Mouse (Mus musculus): ENCODE measurements around the gene Gm1043. TPM values are rescaled to one million over a fixed set of nuclear protein-coding genes. Genes with fewer than 3 reads are reported as not detected.

The Gm1043 gene
- polyA plus RNA-seq, 1 experiment from 2014 or later = not detected

DNA sequence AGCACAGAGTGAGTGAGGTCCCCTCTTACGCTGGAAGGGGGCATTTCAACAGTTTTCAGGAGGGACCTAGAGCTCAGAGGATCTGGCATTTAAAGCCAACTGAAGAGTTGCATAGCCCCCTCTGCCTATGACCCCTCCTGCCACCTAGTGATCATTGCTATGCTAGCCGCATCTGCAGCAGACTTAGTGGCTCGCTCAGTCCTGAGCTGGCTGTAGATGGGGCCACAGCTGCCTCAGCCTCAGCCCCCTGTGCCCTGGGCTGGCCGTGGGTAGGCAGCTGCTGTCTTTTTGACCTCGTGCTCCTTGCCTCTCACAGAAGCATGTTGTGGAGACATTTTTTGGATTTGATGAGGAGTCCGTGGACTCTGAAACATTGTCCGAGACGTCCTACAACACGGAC, 32.0 kb downstream of the Gm1043 start:
- Histone ChIP-seq H3K27ac (ENCODE audit: low read length) (no peak overlapping the region), H3K27me3 (ENCODE audit: control insufficient read depth, insufficient read depth, low read depth, low read length) (no peaks in the 10 kb centered on the region), H3K4me2 (ENCODE audit: low read depth, low read length) (no peak overlapping the region), H3K4me3 (ENCODE audit: low read depth, low read length) (no peak overlapping the region), H3K36me3 (ENCODE audit: control insufficient read depth, insufficient read depth) (no peaks in the 10 kb centered on the region), H3K9ac (ENCODE audit: low read depth, low read length) (no peak overlapping the region), H3K4me1 (ENCODE audit: control insufficient read depth, low read depth, low read length) (no peaks in the 10 kb centered on the region), H3K9me3 (replicated peaks; ENCODE audit: control insufficient read depth, low read length) (no peaks in the 10 kb centered on the region)
- 48% methylated on average over 9 of the region's 9 CpGs for WGBS (ENCODE audit: insufficient replicate concordance)
- ATAC-seq (ENCODE audit: low read depth) = no peak

DNA sequence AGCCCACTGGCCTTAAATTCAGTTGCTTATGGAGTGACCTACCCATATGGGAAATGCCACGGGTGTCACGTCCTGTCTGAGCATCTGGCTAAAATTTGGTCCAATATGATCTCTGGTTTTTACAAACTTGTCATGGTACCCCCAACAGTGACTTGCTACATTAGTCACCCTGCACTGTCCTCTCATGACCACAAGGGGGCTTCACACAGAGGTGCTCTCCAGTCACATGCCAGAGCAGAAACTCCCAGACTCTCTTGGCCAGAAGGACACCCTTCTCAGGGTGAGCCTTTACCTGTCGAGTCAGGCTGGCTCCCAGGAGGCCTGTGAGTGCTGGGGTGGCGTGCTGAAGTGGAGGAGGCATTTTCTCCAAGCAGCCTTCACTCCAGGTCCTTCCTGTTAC, 33.1 kb downstream of the Gm1043 start:
- 23% methylated on average over 4 of the region's 4 CpGs for WGBS (ENCODE audit: insufficient replicate concordance)
- no peaks in the 10 kb centered on the region for H3K4me1 ChIP-seq (ENCODE audit: control insufficient read depth, low read depth, low read length)
- ATAC-seq (ENCODE audit: low read depth) = no peak
- H3K4me3 ChIP-seq (ENCODE audit: low read depth, low read length) = no peak overlapping the region
- H3K36me3 ChIP-seq (ENCODE audit: control insufficient read depth, insufficient read depth) = no peaks in the 10 kb centered on the region
- H3K9me3 ChIP-seq (replicated peaks; ENCODE audit: control insufficient read depth, low read length) = no peaks in the 10 kb centered on the region
- H3K9ac ChIP-seq (ENCODE audit: low read depth, low read length) = no peak overlapping the region
- H3K4me2 ChIP-seq (ENCODE audit: low read depth, low read length) = no peak overlapping the region
- H3K27me3 ChIP-seq (ENCODE audit: control insufficient read depth, insufficient read depth, low read depth, low read length) = no peaks in the 10 kb centered on the region
- no peak overlapping the region for H3K27ac ChIP-seq (ENCODE audit: low read length)

DNA sequence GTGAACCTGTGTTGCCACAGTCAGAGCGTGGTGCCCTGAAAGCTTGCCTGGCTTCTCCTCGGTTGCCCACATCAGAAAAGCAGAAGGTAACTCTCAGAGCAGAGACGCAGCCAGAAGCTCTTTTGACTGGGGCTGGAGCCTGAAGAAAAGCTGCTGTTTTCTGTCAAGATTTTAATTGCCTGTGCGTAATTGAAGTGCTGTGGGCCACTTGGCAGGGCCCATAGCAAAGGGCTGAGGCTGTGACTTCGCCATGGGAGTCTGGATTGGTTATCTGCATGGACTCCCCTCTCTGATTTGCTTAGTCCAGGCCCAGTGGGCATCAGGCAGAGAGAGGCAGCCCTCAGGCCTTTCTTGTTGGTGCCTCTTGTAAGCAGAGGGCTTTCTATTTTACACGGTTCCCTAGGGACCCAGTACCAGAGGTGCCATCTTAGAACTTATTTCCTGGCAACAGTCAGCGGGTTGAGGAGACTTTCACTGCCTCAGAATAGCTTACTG, 36.1 kb downstream of the Gm1043 start:
- Histone ChIP-seq H3K9me3 (replicated peaks; ENCODE audit: control insufficient read depth, low read length) (no peaks in the 10 kb centered on the region), H3K27me3 (ENCODE audit: control insufficient read depth, insufficient read depth, low read depth, low read length) (no peaks in the 10 kb centered on the region), H3K4me2 (ENCODE audit: low read depth, low read length) (no peak overlapping the region), H3K27ac (ENCODE audit: low read length) (no peak overlapping the region), H3K4me1 (ENCODE audit: control insufficient read depth, low read depth, low read length) (no peaks in the 10 kb centered on the region), H3K4me3 (ENCODE audit: low read depth, low read length) (no peak overlapping the region), H3K36me3 (ENCODE audit: control insufficient read depth, insufficient read depth) (no peaks in the 10 kb centered on the region), H3K9ac (ENCODE audit: low read depth, low read length) (no peak overlapping the region)
- WGBS (ENCODE audit: insufficient replicate concordance) = 48% methylated on average over 7 of the region's 7 CpGs
- no peak for ATAC-seq (ENCODE audit: low read depth)

GRCm38 (mm10) chr5:37131841-37132240, 46.7 kb downstream of the Gm1043 start:
- WGBS (ENCODE audit: insufficient replicate concordance) = 39% methylated on average over 4 of the region's 4 CpGs

DNA sequence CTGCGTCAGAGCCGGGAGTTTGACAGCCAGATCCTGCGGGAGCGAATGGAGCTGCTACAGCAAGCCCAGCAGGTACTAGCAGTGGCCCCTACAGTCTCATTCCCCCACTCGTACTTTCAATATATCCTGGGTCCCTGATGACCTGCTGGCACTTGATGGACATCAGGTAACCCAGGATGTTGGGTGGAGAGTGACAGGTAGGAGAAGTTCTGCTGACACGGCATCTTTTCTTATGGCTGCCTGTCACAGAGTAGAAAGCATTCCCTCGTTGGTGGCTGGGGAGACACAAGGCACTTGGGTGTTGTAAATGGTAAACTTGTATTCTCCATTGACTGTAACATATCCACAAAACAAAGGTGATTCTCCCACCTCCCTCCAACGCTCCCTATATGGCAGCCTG, 56.6 kb downstream of the Gm1043 start:
- Histone ChIP-seq H3K4me3 (ENCODE audit: low read depth, low read length) (no peak overlapping the region), H3K4me2 (ENCODE audit: low read depth, low read length) (no peak overlapping the region), H3K27ac (ENCODE audit: low read length) (no peak overlapping the region), H3K9ac (ENCODE audit: low read depth, low read length) (no peak overlapping the region), H3K27me3 (ENCODE audit: control insufficient read depth, insufficient read depth, low read depth, low read length) (no peaks in the 10 kb centered on the region), H3K4me1 (ENCODE audit: control insufficient read depth, low read depth, low read length) (no peaks in the 10 kb centered on the region), H3K36me3 (ENCODE audit: control insufficient read depth, insufficient read depth) (no peaks in the 10 kb centered on the region), H3K9me3 (replicated peaks; ENCODE audit: control insufficient read depth, low read length) (no peaks in the 10 kb centered on the region)
- ATAC-seq (ENCODE audit: low read depth) = no peak
- 52% methylated on average over 8 of the region's 8 CpGs for WGBS (ENCODE audit: insufficient replicate concordance)

More at GRCm38 (mm10) chr5:37131841-37132240, 46.7 kb downstream of the Gm1043 start:
- Histone ChIP-seq H3K27me3 (ENCODE audit: control insufficient read depth, insufficient read depth, low read depth, low read length) (no peaks in the 10 kb centered on the region), H3K9me3 (replicated peaks; ENCODE audit: control insufficient read depth, low read length) (no peaks in the 10 kb centered on the region), H3K9ac (ENCODE audit: low read depth, low read length) (no peak overlapping the region), H3K4me3 (ENCODE audit: low read depth, low read length) (no peak overlapping the region), H3K36me3 (ENCODE audit: control insufficient read depth, insufficient read depth) (no peaks in the 10 kb centered on the region), H3K27ac (ENCODE audit: low read length) (no peak overlapping the region), H3K4me2 (ENCODE audit: low read depth, low read length) (no peak overlapping the region), H3K4me1 (ENCODE audit: control insufficient read depth, low read depth, low read length) (no peaks in the 10 kb centered on the region)
- ATAC-seq (ENCODE audit: low read depth) = no peak

DNA sequence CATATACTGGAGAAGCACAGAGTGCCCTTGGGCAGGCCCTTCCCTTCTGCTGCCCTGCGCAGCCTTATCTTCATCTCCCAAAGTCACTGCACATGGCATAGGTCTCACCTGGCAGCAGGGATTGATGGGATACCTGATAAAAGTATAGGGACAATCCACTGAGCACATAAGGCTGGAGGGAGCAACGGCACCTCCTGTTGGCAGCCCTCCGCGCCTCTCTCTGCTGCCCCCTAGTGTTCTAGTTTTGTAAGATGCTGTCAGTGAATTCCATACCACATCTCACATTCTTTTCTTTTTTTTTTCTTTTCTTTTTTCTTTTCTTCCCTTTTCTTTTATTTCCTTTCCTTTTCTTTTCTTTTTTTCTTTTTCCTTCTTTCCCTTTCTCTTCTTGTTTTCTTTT, 62.4 kb downstream of the Gm1043 start:
- Histone ChIP-seq H3K27me3 (ENCODE audit: control insufficient read depth, insufficient read depth, low read depth, low read length) (no peaks in the 10 kb centered on the region), H3K4me3 (ENCODE audit: low read depth, low read length) (no peak overlapping the region), H3K9ac (ENCODE audit: low read depth, low read length) (no peak overlapping the region), H3K9me3 (replicated peaks; ENCODE audit: control insufficient read depth, low read length) (no peaks in the 10 kb centered on the region), H3K36me3 (ENCODE audit: control insufficient read depth, insufficient read depth) (no peaks in the 10 kb centered on the region), H3K27ac (ENCODE audit: low read length) (no peak overlapping the region), H3K4me1 (ENCODE audit: control insufficient read depth, low read depth, low read length) (no peaks in the 10 kb centered on the region), H3K4me2 (ENCODE audit: low read depth, low read length) (no peak overlapping the region)
- 14% methylated on average over 4 of the region's 4 CpGs for WGBS (ENCODE audit: insufficient replicate concordance)
- ATAC-seq (ENCODE audit: low read depth) = no peak

DNA sequence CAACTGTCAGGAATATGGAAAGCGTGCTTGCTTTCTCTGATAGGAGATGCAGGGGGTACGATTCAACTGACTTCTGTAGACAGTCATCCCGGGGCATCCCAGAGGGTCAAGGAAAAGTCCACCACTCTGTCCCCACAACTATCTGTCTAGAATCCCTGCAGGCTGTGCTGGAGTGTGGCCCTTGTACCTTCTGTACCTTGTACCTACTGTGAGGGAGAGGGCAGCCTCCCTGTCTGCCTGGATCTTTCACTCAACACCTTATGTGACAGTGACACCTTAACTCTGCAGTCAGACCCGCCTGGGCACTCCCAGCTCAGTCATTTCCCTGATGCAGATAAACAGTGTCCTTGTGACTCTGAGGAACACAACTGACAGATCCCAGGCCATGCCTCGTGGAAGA, 65.5 kb downstream of the Gm1043 start:
- Histone ChIP-seq H3K4me1 (ENCODE audit: control insufficient read depth, low read depth, low read length) (no peaks in the 10 kb centered on the region), H3K9me3 (replicated peaks; ENCODE audit: control insufficient read depth, low read length) (no peaks in the 10 kb centered on the region), H3K4me3 (ENCODE audit: low read depth, low read length) (no peak overlapping the region), H3K27me3 (ENCODE audit: control insufficient read depth, insufficient read depth, low read depth, low read length) (no peaks in the 10 kb centered on the region), H3K27ac (ENCODE audit: low read length) (no peak overlapping the region), H3K36me3 (ENCODE audit: control insufficient read depth, insufficient read depth) (no peaks in the 10 kb centered on the region), H3K4me2 (ENCODE audit: low read depth, low read length) (no peak overlapping the region), H3K9ac (ENCODE audit: low read depth, low read length) (no peak overlapping the region)
- no peak for ATAC-seq (ENCODE audit: low read depth)
- WGBS (ENCODE audit: insufficient replicate concordance) = 32% methylated on average over 5 of the region's 5 CpGs

- Histone ChIP-seq H3K27ac (ENCODE audit: low read length) (no peak overlapping the region), H3K4me3 (ENCODE audit: low read depth, low read length) (no peak overlapping the region), H3K36me3 (ENCODE audit: control insufficient read depth, insufficient read depth) (no peaks in the 10 kb centered on the region), H3K4me1 (ENCODE audit: control insufficient read depth, low read depth, low read length) (no peaks in the 10 kb centered on the region), H3K9ac (ENCODE audit: low read depth, low read length) (no peak overlapping the region), H3K4me2 (ENCODE audit: low read depth, low read length) (no peak overlapping the region), H3K9me3 (replicated peaks; ENCODE audit: control insufficient read depth, low read length) (no peaks in the 10 kb centered on the region), H3K27me3 (ENCODE audit: control insufficient read depth, insufficient read depth, low read depth, low read length) (no peaks in the 10 kb centered on the region)
- 59% methylated on average over 7 of the region's 7 CpGs for WGBS (ENCODE audit: insufficient replicate concordance)
- no peak for ATAC-seq (ENCODE audit: low read depth)
These were observed 69.3 kb downstream of the Gm1043 start for GRCm38 (mm10) chr5:37154472-37154871.

DNA sequence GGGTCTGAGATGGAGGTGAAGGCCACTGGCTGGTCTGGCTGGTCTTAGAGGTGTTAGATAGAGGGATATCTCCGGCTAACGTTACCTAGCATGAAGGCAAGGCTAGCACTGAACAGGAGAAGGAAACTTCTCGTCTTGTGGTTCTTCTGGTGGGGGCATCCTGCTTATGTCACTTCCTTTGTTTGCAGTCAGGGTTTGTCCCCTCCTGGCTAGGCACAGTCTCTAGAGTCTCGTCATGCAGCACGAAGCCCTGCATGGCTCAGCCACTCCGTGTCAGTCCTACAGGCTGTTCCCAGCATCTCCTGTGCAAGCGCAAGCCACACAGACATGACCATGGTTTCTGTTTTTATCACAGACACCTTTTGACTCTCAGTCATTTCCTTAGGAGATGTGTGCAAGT, 73.2 kb downstream of the Gm1043 start:
- H3K27ac ChIP-seq (ENCODE audit: low read length) = no peak overlapping the region
- H3K9ac ChIP-seq (ENCODE audit: low read depth, low read length) = no peak overlapping the region
- H3K4me1 ChIP-seq (ENCODE audit: control insufficient read depth, low read depth, low read length) = no peaks in the 10 kb centered on the region
- 41% methylated on average over 7 of the region's 7 CpGs for WGBS (ENCODE audit: insufficient replicate concordance)
- no peaks in the 10 kb centered on the region for H3K36me3 ChIP-seq (ENCODE audit: control insufficient read depth, insufficient read depth)
- no peak overlapping the region for H3K4me2 ChIP-seq (ENCODE audit: low read depth, low read length)
- no peaks in the 10 kb centered on the region for H3K9me3 ChIP-seq (replicated peaks; ENCODE audit: control insufficient read depth, low read length)
- ATAC-seq (ENCODE audit: low read depth) = no peak
- H3K4me3 ChIP-seq (ENCODE audit: low read depth, low read length) = no peak overlapping the region
- peaks cover 17% of the 10 kb centered on the region for H3K27me3 ChIP-seq (ENCODE audit: control insufficient read depth, insufficient read depth, low read depth, low read length)

Measured in liver, embryonic 16.5 days (tissue).